Mouse (Mus musculus): ENCODE measurements at regions not wholly inside any gene's neighbourhood (a gene's known extent, or its start where the extent isn't known, plus 50 kb on each side); places are given as distances from the start of the nearest gene placed in this dataset.
A peak's percentile ranks its signal among the peaks of the same experiment; 100 is the strongest.

- ATAC-seq (ENCODE audit: insufficient read depth), result no peak
- Histone ChIP-seq H3K36me3 (ENCODE audit: insufficient read depth) (no peaks in the 10 kb centered on the region), H3K4me2 (no peak overlapping the region), H3K4me3 (ENCODE audit: low read depth, low read length) (no peak overlapping the region), H3K9ac (no peak overlapping the region), H3K27ac (ENCODE audit: low read depth) (no peak overlapping the region), H3K9me3 (ENCODE audit: low read depth, low read length) (no peaks in the 10 kb centered on the region), H3K27me3 (ENCODE audit: insufficient read depth, low read length) (no peaks in the 10 kb centered on the region), H3K4me1 (ENCODE audit: insufficient read depth) (no peaks in the 10 kb centered on the region)
- WGBS, result 72% methylated on average over 4 of the region's 4 CpGs
- DNase-seq, result peak; percentile 22
- no peak for TF ChIP-seq CTCF (IDR thresholded peaks at IDR 0.05; ENCODE audit: low read depth)
These were observed 101.7 kb upstream of the Tank start for GRCm38 (mm10) chr2:61476648-61477047.

- no peak for DNase-seq
- H3K9me3 ChIP-seq (ENCODE audit: low read depth, low read length), result no peaks in the 10 kb centered on the region
- H3K4me3 ChIP-seq (ENCODE audit: low read depth, low read length), result no peak overlapping the region
- no peak overlapping the region for H3K9ac ChIP-seq
- no peak overlapping the region for H3K27ac ChIP-seq (ENCODE audit: low read depth)
- H3K4me2 ChIP-seq, result no peak overlapping the region
- ATAC-seq (ENCODE audit: insufficient read depth), result no peak
- TF ChIP-seq CTCF (IDR thresholded peaks at IDR 0.05; ENCODE audit: low read depth), result no peak
- H3K4me1 ChIP-seq (ENCODE audit: insufficient read depth), result no peaks in the 10 kb centered on the region
- H3K27me3 ChIP-seq (ENCODE audit: insufficient read depth, low read length), result no peaks in the 10 kb centered on the region
- no peaks in the 10 kb centered on the region for H3K36me3 ChIP-seq (ENCODE audit: insufficient read depth)
- 42% methylated on average over 10 of the region's 10 CpGs for WGBS
These were observed 103.8 kb upstream of the Tank start for GRCm38 (mm10) chr2:61474626-61475025.

DNA sequence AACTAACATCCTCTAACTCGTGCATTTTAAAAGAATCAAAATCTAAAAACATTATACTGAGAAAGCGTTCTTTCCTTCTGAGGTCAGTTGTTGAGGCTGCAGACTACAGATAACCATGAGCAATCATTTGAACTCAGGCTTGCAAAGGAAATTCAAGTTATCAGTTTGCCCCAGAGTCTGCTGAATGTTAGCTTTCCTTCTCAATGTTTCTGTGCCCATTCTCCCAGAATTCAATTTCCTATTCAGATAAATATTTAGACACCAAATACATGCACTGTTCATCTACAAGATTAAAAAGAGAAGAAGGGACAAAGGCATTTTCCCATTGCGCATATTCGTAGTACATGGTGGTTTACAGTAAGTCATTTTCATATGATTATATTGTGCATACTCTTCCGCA lies 107.9 kb upstream of the Tank start:
- no peak for DNase-seq

GRCm38 (mm10) chr2:61470064-61470463 lies 108.3 kb upstream of the Tank start:
- H3K9me3 ChIP-seq (ENCODE audit: low read depth, low read length), result no peaks in the 10 kb centered on the region
- no peaks in the 10 kb centered on the region for H3K36me3 ChIP-seq (ENCODE audit: insufficient read depth)
- no peaks in the 10 kb centered on the region for H3K4me1 ChIP-seq (ENCODE audit: insufficient read depth)
- H3K9ac ChIP-seq, result no peak overlapping the region
- H3K4me3 ChIP-seq (ENCODE audit: low read depth, low read length), result no peak overlapping the region
- no peak overlapping the region for H3K27ac ChIP-seq (ENCODE audit: low read depth)
- no peak overlapping the region for H3K4me2 ChIP-seq
- H3K27me3 ChIP-seq (ENCODE audit: insufficient read depth, low read length), result no peaks in the 10 kb centered on the region
- TF ChIP-seq CTCF (IDR thresholded peaks at IDR 0.05; ENCODE audit: low read depth), result no peak
- no peak for ATAC-seq (ENCODE audit: insufficient read depth)
- no peak for DNase-seq

More for the DNA sequence above, 107.9 kb upstream of the Tank start:
- Histone ChIP-seq H3K27me3 (ENCODE audit: insufficient read depth, low read length) (no peaks in the 10 kb centered on the region), H3K9ac (no peak overlapping the region), H3K4me3 (ENCODE audit: low read depth, low read length) (no peak overlapping the region), H3K4me2 (no peak overlapping the region), H3K36me3 (ENCODE audit: insufficient read depth) (no peaks in the 10 kb centered on the region), H3K9me3 (ENCODE audit: low read depth, low read length) (no peaks in the 10 kb centered on the region), H3K4me1 (ENCODE audit: insufficient read depth) (no peaks in the 10 kb centered on the region), H3K27ac (ENCODE audit: low read depth) (no peak overlapping the region)
- ATAC-seq (ENCODE audit: insufficient read depth), result no peak
- no peak for TF ChIP-seq CTCF (IDR thresholded peaks at IDR 0.05; ENCODE audit: low read depth)
- 88% methylated on average over 5 of the region's 5 CpGs for WGBS

- peak; percentile 67 for TF ChIP-seq CTCF (IDR thresholded peaks at IDR 0.05; ENCODE audit: low read depth)
- Histone ChIP-seq H3K4me1 (ENCODE audit: insufficient read depth) (no peaks in the 10 kb centered on the region; the same call in 1 of the 2 replicates), H3K4me3 (ENCODE audit: low read depth, low read length) (no peak overlapping the region), H3K9ac (no peak overlapping the region), H3K4me2 (no peak overlapping the region), H3K27ac (ENCODE audit: low read depth) (no peak overlapping the region), H3K36me3 (ENCODE audit: insufficient read depth) (no peaks in the 10 kb centered on the region), H3K27me3 (ENCODE audit: insufficient read depth, low read length) (no peaks in the 10 kb centered on the region), H3K9me3 (ENCODE audit: low read depth, low read length) (no peaks in the 10 kb centered on the region)
- peak; percentile 78 for DNase-seq
- WGBS, result 28% methylated on average over 5 of the region's 5 CpGs
- no peak for ATAC-seq (ENCODE audit: insufficient read depth)
These were observed 122.5 kb upstream of the Tank start for GRCm38 (mm10) chr2:61455902-61456301.

DNA sequence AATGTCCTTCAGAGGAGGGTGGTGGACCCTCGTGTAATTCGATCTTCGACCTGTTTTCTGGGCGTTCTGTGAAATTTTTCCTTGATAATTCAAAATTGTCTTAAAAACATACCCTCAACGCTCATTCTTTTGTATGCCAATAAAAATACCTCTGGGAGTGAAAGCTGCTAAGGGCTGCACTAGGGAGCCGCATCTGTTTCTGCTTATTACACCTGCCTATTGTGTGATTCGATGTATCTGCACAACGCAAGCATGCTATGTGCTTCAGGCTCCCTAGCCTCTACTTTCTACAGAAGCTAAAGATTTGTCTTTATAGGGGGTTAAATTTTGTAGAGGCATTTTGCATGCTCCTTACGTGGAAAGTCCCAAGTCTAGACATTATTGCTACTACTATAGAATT lies 123.7 kb upstream of the Tank start:
- Histone ChIP-seq H3K4me2 (no peak overlapping the region), H3K27ac (ENCODE audit: low read depth) (no peak overlapping the region), H3K4me3 (ENCODE audit: low read depth, low read length) (no peak overlapping the region), H3K27me3 (ENCODE audit: insufficient read depth, low read length) (no peaks in the 10 kb centered on the region), H3K4me1 (ENCODE audit: insufficient read depth) (no peaks in the 10 kb centered on the region; the same call in 1 of the 2 replicates), H3K36me3 (ENCODE audit: insufficient read depth) (no peaks in the 10 kb centered on the region), H3K9me3 (ENCODE audit: low read depth, low read length) (no peaks in the 10 kb centered on the region), H3K9ac (no peak overlapping the region)
- DNase-seq, result no peak
- ATAC-seq (ENCODE audit: insufficient read depth), result no peak
- 31% methylated on average over 9 of the region's 9 CpGs for WGBS
- TF ChIP-seq CTCF (IDR thresholded peaks at IDR 0.05; ENCODE audit: low read depth), result no peak

DNA sequence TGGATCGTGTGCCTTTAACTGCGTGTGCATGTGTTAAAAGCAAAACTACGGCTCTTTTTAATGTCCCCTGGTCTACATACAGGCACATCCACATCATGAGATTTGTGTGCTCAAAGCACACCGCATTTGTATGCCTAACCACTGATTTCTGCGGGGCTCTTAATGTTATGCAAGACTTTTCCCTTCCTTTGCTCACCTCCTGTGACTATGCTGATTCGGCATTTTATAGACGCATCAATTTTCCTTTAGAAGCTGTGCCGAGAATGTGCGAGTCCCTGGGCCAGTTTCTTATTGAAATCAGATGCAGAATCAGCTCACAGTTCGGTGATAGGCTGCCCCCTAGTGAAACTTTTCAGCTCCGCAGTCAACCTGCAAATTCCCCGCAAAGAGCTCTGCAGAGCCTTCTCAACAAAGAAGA lies 124.1 kb upstream of the Tank start:
- no peaks in the 10 kb centered on the region for H3K36me3 ChIP-seq (ENCODE audit: insufficient read depth)
- H3K9me3 ChIP-seq (ENCODE audit: low read depth, low read length), result no peaks in the 10 kb centered on the region
- peak overlapping the region; percentile 32; the same call in 1 of the 2 replicates for H3K27ac ChIP-seq (ENCODE audit: low read depth)
- TF ChIP-seq CTCF (IDR thresholded peaks at IDR 0.05; ENCODE audit: low read depth), result peak; percentile 87
- no peaks in the 10 kb centered on the region for H3K27me3 ChIP-seq (ENCODE audit: insufficient read depth, low read length)
- peak overlapping the region; percentile 68 for H3K4me2 ChIP-seq
- H3K4me3 ChIP-seq (ENCODE audit: low read depth, low read length), result peak overlapping the region; percentile 33
- WGBS, result 2% methylated on average over 12 of the region's 12 CpGs
- peak; percentile 78; the same call in 1 of the 2 replicates for ATAC-seq (ENCODE audit: insufficient read depth)
- peak overlapping the region; percentile 18; the same call in 1 of the 2 replicates for H3K9ac ChIP-seq
- peak; percentile 97 for DNase-seq
- H3K4me1 ChIP-seq (ENCODE audit: insufficient read depth), result no peaks in the 10 kb centered on the region; the same call in 1 of the 2 replicates
